Mouse (Mus musculus) right cerebral cortex, postnatal 10 days (tissue): ENCODE data around the gene Pi4k2a.

Experiments
- DNase-seq, 2 experiments: peaks; one replicate each; pipeline ENCODE4 v3.0.0; 2021; ENCODE audit warnings: low spot score in 2 of 2

Gene Pi4k2a

DNA sequence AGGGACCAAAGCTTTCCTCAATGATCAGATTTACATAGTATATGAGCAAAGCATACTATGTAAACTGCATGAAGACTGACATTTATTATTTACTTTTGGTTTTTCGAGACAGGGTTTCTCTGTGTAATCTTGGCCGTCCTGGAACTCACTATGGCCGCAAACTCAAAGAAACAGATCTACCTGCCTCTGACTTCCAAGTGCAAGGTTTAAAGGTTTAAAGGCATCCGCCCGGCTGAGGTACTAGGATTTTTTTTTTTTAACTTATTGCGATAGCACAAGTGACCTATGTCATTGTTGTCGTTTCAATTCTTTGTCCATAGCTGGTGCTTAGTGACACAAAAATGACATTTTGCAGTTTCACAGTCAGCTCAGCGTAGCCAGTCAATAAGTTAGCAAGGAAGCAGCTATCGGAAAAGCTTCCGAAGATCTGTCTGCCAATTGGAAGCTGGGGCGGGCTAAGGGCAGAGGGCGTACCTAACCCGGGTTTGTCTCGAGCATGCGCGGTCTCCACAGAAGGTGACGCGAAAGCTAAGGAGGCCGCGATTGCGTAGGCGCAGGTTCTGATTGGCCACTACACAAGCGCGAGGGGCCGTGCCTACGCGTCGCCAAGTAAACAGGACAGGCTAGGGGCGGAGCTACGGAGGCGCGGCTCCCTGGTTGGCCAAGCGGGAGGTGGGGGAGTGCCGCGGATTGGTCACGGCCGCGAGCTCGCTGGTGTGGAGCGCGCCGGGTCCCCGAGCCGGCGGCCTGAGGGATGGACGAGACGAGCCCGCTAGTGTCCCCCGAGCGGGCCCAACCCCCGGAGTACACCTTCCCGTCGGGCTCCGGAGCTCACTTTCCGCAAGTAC, at the start of gene Pi4k2a:
Gene Pi4k2a (plus strand): TSS at position 723 of the 848 bp plus-strand sequence.
- peak; percentile 100 for DNase-seq

DNA sequence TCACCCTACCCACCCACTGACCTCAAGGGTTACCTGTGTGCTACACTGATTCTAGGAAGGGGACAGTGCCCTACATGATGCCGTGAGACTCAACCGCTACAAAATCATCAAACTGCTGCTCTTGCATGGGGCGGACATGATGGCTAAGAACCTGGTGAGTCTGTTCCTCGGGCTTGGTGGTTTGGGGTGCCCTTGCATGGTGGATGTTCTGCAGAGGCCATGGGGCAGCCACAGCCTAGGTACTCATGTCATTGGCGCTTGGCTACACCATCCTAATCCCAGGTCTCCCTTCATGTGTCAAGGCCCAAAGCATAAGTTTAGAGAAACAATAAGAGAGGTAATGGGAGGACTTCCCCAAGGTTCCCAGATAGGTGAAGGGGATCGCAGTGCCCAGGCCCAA, 46.3 kb upstream of the Pi4k2a start:
- no peak for DNase-seq

DNA sequence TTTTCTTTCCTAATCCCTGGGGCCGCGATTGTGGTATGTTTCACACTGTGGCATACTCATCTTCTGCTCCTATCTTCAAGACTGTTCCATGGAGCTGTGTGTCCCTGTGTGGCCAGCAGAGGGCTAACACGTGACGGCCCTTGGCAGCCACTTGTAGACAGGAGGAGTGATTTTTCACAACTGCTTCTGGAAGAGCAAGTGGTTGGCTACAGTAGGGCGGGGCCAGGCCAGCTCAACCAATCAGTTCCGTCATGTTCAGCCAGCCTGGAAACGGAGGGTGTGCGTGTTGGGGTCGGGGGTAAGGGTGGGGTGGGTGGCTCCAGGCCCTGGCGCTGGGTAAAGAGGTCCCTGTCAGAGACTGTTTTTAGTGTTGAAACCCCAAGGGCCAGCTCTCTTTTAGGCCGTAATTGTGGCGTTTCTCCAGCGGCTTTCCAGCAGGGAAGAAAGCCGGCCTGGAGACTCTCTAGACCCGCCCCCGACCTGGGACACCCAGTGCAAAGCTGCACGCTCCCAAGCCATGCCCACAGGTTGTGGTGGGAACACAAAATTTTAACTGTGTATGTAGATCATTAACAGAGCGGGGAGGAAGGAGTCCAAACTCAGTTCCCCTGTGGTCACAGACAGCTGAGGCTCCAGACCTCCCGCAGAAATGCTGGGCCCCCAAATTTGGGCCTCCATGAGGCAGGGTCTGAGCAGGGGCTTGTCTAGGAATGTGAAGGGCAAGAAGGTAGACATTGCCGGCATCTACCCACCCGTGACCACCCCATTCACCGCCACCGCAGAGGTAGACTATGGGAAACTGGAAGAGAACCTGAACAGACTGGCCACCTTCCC, 44.8 kb upstream of the Pi4k2a start, which contains the start of gene Hoga1:
Gene Hoga1 (plus strand): TSS at position 342 of the 834 bp plus-strand sequence.
- DNase-seq: peak; percentile 78 to 81

DNA sequence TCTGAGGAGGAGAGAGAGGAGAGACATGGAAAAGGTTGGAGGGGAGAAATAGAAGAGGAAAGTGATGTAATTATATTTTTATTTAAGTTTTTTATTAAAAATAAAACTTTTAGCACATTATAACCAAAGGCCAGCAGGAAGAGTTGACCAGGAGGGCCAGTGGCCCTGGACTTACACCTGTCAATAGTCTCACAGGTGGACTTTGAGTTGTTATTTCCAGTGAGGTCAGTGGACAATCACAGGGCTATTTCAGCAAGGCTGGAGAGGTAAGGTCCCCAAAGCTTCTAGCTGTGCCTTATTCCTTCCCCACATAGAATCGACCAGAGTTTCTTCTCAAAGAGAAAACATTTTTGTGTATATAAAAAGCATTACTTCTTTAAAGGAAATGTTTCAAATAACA, 40.0 kb upstream of the Pi4k2a start:
- DNase-seq: no peak

DNA sequence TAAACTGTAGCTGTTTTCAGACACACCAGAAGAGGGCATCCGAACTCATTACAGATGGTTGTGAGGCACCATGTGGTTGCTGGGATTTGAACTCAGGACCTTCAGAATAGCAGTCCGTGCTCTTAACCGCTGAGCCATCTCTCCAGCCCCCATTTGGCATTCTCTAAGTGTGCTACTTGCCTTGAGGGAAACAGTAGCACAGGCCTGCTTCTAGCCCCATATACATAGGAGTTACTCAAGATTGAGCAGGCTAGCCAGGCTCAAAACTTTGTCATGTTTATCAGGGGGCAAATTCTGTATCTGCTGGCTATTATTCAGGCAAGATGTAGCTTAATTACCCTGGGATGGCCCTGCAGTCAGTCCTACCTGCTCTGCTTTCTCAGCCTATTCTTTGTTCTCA, 38.9 kb upstream of the Pi4k2a start:
- DNase-seq: no peak

DNA sequence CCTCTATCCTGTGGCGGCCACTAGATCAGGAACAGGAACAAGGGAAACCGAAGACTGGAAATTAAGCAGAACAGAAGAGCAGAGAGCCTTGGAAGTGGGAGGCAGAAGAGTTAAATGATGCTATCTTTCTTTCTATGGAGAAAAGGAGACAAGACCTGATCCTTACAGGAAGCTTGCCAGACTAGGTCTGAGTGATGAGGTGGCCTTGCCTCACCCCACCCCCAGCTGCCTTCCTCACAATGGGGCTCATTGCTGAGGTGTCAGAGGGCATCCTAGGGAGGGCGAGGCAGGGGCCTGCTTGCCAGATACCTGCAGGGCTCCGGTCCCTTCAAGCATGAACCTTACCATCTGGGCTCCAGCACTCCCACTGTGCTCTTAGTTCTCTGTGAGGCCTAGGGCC, 38.3 kb upstream of the Pi4k2a start, which contains the start of gene 4933411K16Rik:
Gene 4933411K16Rik (plus strand): TSS at position 301 of the 400 bp plus-strand sequence.
- no peak for DNase-seq

DNA sequence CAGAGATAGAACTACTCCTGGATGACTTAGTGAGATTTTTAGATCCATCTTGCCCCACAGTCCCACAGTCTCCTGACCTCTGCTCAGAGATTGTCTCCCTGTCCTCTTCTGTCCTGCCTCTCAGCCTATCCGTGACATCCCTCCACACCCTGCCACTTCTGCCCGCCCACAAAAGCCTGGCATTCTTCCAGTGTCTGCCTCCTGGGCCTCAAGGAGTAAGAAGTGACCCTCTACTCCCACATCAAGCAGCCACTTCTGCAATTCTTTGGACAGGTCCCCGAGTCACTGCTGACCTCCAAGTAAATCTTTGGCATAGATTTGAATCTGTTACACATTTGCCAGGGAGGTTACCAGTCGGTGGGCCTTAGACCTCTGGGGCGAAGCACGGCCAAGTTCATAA, 36.0 kb upstream of the Pi4k2a start:
- DNase-seq: no peak

DNA sequence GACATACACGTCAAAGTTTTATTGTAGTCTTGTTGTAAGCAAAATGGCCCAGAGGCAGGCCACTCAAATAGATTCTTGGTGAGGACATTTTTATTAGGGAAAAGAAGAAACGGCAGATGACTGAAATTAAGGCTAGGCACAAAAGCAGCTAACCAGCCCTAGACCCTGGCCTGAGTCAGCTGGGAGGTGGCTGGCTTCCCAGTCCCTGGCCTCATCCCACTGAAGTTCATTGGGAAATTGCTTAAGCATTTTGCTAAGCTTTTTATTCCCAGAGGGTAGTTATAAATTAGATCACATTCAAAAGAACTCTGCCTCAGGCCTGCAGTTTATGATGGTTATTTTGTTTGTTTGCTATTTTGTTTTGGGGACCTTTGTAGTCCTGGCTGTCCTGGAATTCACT, 34.4 kb upstream of the Pi4k2a start:
- no peak for DNase-seq

DNA sequence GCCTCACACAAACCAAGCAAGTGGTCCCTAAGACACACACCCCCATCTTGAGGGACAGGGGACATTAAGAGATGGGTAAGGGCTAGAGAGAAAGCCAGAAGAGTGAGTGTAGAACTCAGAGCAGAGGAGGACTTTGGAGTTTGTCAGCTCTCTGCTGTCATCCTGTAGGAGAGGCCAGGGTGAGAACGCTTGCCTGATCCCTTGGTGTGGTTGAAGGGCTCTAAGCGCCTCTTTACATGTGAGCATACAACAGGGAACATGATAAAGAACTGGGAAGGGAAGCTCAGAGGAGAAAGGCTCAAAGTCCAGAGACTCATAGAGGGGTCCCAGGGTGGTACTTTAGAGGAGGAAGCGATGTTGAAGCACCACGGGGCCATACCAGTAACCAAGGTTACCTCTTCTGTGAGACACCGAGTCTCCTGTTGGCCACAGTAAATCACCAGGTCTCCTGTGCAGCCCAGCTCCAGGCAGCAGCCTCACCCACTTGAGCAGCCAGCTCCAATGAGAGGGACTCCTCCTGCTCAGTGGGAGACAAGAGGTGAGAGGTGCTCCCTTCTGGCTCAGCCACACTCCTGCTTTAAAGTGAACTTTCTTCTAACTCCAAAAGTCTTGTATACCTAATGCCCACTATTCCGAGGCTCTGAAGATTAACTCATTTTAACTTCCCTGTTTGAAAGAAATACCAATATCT, 33.4 kb upstream of the Pi4k2a start:
- no peak for DNase-seq

DNA sequence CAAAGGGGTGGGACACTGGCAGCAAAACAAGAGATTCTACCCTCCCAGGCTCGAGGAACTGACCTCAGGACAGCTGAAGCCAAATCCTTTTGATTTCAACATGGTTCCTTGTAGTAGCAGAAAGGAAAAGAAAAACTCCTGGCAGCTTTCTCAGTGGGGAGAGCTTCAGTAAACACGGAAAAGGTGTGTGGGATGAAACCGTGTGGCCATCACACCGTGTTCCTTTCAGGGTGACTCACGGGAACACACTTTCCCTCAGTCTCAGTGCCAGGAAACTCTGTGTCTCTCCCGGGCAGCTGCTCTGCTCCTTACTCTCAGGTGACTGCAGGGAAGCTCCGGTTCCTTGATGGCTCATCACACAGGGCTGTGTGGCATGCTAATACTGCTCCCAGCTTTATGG, 31.8 kb upstream of the Pi4k2a start:
- DNase-seq: no peak

DNA sequence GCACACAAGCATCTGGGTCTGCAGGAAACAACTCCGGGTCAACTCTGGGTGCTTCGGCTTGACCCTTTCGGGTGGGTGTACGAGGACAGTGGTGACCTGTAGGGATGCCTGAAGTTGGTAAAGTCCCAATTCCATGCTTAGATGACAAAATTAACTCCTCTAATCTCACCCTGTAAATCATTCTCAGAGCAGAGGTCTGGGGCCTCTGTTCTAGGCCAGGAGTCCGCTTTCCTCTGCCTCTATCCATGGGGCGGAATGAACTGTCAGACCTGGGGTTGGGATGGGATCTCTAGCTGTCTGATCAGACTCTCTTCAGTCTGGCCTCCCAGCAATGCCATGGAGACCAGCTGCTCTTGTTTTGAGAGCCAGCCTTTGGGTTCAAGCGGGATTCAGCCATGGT, 28.8 kb upstream of the Pi4k2a start:
- no peak for DNase-seq

DNA sequence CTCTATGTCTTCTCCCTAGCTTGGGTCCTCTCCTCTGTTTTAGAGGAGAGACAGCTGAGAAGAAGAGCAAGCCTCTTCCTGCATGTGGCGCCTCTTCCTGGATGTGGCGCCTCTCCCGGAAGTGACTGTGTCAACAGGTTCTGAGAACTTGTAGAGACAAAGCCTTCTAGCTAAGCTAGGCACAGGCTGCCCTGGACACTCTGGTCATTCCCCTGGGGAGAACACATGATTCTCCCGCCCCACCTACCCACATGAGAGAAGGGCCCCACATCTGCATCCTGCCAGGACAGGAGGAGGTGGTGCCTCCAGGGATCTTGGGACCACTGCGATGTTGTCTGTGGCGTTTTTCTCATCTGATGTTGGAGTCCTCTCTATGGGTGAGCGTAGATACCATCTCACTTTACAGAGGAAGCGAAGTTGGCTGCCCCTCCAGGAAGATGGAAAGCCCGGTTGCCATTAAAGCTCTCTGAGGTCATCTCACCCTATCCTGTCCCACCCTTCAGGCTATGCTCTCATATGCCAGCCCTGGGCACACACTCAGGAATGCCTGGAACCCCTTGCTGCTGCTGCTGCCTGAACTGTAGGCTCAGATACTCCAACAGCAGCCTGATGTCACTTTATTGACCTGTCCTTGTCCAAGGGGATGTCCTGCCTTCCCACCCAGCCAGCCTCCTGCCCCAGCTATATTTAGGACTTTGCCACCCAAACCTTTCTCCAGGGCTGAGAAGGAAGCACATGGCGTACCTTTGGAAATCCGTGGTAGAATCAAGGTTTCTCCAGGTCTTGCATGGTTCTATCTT, 21.6 kb upstream of the Pi4k2a start:
- no peak for DNase-seq

DNA sequence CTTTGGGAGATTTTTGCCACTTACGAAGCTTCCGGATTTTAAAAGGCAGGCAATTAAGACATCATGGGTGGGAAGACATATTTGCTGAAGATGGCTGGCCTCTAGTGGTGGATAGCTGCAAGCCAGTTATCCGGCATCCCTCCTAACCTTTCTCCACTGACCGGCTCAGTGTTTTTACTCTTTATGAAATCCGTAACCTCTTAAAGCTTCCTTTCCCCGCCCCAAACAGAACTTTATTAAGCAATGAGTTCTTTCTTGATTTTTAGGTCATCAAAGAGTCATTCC, 21.1 kb upstream of the Pi4k2a start:
- DNase-seq: no peak

DNA sequence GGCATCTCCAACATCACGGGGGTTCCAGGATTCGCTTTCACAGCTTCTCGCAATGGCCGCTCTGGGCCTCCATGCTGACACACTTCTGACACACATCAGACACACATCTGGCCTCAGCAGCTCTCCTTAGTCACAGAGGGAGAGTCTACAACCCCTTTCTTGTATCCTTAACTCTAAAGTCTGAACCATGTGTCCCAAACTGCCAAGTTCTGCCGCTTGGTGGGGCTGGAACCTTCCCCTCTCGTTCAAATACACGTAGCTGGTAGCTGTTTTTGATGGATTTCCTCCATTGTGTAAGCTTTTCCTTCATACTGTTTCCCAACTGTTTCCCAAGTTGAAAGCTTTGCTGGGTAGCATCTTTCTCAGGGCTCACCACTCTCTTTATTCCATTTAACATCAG, 19.0 kb upstream of the Pi4k2a start:
- DNase-seq: no peak

DNA sequence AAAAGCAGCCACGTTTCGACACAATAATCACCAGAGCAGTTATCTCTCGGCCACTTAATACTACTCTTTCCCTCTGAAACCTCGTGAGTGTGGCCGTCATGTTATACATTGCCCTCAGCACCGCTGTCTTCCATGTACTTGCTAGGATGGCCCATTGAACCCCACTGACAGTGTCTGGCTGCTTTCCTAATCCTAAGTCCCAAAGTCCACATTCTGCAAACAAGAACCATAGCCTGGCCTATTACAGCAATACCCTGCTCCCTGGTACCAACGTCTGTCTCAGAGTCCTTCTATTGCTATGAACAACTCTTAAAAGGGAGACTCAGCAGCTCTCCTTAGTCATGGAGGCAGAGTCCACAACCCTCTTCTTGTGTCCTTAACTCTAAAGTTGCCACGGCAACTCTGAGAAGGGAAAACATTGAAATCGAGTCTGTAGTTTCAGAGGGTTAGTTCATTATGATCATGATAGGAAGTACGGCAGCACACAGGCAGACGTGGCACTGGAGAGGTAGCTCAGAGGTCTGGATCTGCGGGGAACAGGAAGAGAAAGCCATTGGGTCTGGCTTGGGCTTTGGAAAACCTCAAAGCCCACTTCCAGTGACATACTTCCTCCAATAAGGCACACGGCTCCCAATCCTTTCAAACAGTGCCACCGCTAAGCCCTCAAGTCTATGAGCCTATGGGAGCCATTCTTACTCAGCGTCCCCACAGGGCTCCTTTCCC, 18.2 kb upstream of the Pi4k2a start:
- DNase-seq: no peak

DNA sequence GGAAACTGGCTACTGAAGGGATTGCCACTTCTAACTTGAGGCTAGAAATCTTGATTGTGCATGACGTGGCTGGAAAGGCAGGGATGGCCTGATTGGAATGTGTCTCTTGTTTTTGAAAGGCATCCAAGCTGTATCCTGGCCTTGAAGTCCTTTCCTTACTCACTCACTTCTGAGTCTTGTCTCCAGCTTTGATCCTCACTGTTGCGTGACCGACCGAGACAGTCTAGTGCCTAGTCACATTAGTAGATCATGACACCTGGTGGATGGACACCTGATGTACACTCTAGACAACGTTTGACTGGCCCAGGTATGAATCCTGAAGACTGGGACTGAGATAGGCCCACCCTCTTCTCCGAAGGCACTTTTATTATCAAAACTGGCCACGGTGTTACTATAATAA, 17.5 kb upstream of the Pi4k2a start:
- DNase-seq: no peak

DNA sequence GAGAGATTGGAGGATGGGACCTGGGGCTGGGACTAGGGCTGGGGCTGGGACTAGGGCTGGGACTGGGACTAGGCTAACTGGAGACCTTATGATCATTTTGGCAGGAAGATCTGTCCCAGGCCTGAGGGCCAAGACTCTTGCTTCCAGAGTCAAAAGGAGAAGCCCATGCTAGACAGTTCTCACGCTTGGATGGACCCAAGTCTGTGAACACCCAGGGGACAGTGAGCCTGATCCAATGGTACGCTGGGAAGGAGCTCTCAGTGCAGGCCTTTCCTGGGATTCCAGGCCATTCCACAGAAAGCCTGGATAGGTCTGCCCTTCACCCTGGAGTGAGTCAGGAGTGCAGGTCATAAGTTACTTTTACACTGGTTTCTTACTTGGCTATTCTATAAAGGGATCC, 15.2 kb upstream of the Pi4k2a start:
- no peak for DNase-seq

DNA sequence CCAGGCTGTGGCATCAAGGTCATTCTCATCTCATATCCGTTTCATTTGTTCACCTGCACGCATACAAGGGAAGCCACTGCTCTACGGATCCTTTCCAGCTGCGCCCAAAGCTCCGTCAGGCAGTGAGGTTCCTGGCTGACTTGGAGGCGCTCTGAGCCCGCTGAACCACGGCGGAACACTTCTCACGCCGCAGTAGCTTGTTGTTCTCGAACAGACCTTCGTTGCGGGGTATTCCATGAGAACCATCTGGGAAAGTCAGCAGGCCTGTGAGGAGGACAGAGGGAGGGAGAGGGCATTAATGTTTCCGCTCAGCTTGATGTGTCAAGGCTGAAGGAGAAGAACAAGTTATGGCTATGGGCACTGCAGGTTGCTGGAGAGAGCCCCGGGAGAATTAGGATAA, 14.3 kb upstream of the Pi4k2a start:
- DNase-seq: no peak

DNA sequence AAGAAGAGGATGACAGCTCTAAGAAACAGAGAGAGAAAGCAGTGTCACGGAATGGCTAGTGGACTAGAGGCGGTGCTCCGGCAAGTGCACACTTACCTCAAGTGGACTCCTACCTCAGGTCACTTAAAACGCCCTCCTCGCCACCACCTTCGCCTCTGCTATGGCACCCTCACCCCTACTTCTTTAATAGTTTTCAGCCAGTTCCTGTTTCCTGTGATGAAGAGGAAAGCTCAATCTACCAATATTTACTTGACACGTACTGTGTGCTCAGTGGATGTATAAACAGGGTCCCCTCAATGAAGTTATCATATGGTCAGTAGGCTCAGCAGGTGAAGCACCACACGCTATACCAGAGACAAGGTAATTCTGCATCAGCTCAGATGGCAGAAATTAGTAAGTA, 11.7 kb upstream of the Pi4k2a start:
- DNase-seq: no peak

DNA sequence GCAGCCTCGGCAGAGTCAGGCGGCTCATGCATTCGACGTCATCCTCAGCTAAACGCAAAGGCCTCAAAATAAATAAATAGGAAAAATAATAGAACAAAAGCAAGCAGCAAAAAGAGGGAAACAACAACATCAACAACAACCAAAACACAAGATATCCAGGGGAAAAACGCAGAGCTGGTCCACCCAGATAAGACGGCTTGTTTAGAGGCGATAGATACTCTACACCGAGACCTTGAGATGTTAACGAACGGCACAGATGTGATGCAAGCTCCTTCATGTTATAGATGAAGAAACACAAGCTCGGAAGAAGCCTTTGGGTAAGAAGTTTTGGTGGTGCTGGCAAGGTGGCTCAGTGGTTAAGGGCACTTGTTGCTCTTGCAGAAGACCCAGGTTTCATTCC, 11.3 kb upstream of the Pi4k2a start:
- DNase-seq: no peak

DNA sequence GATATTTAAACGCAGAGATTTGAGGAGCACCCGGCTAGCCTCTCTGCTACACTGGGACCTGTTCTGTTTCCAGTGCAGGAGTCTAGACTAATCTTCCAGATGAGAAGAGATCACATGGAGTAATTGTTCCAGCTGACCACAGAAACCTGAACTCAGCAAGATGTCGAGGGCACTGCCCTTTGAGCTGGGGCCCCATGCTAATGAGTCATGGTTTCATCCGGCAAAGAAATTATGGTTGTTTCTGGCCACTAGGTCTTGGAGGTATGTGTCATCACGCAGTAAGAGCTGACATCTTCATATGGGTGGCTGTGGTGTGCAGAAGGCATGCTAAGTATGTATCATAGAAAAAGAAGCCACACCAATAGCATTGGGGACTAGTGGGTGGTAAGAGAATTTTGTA, 10.3 kb upstream of the Pi4k2a start:
- no peak for DNase-seq
